Mouse (Mus musculus) brain, embryonic 18.5 days (tissue): ENCODE data around the gene Oxct1.
A peak's percentile ranks its signal among the peaks of the same experiment; 100 is the strongest.

Experiments used
- DNase-seq: peaks from one replicate; pipeline ENCODE4 v3.0.0-alpha.2; 2012; ENCODE audit warnings: low read depth, low spot score

Gene Oxct1

GRCm38 (mm10) chr15:4026231-4026773 lies at the start of gene Oxct1:
Oxct1 (plus strand) TSS chr15:4026383.
- peak; percentile 81 for DNase-seq

GRCm38 (mm10) chr15:3978279-3978678 lies 47.9 kb upstream of the Oxct1 start:
- DNase-seq: no peak

GRCm38 (mm10) chr15:3979061-3979848 lies 46.9 kb upstream of the Oxct1 start, which contains the start of gene Fbxo4:
Fbxo4 (minus strand) TSS chr15:3979573.
- DNase-seq: peak; percentile 28

GRCm38 (mm10) chr15:3979871-3980270 lies 46.3 kb upstream of the Oxct1 start:
- no peak for DNase-seq

GRCm38 (mm10) chr15:3982732-3983131 lies 43.5 kb upstream of the Oxct1 start:
- DNase-seq: no peak

- no peak for DNase-seq
Measured at GRCm38 (mm10) chr15:3984876-3985275, 41.3 kb upstream of the Oxct1 start.

GRCm38 (mm10) chr15:3987981-3988380 lies 38.2 kb upstream of the Oxct1 start:
- no peak for DNase-seq

GRCm38 (mm10) chr15:3994852-3995447 lies 31.2 kb upstream of the Oxct1 start:
- no peak for DNase-seq

- peak; percentile 96 for DNase-seq
Measured at GRCm38 (mm10) chr15:3995448-3996266, 30.5 kb upstream of the Oxct1 start, which contains the start of gene AW549877. AW549877 (minus strand) TSS chr15:3995744.

GRCm38 (mm10) chr15:3996267-3997010 lies 29.7 kb upstream of the Oxct1 start:
- no peak for DNase-seq

- DNase-seq: no peak
Measured at GRCm38 (mm10) chr15:3999144-3999543, 27.0 kb upstream of the Oxct1 start.

GRCm38 (mm10) chr15:4000536-4000935 lies 25.6 kb upstream of the Oxct1 start:
- no peak for DNase-seq

GRCm38 (mm10) chr15:4013873-4014272 lies 12.3 kb upstream of the Oxct1 start:
- no peak for DNase-seq

- no peak for DNase-seq
Measured at GRCm38 (mm10) chr15:4020711-4021110, 5.5 kb upstream of the Oxct1 start.

- DNase-seq: no peak
Measured at GRCm38 (mm10) chr15:4023747-4024146, 2.4 kb upstream of the Oxct1 start.

GRCm38 (mm10) chr15:4024726-4025507 lies 1.3 kb upstream of the Oxct1 start:
- no peak for DNase-seq

- DNase-seq: no peak
Measured at GRCm38 (mm10) chr15:4025508-4025904, 677 bp upstream of the Oxct1 start.

- peak; percentile 66 for DNase-seq
Measured at GRCm38 (mm10) chr15:4026831-4027584, 825 bp downstream of the Oxct1 start.

GRCm38 (mm10) chr15:4027671-4028410 lies 1.7 kb downstream of the Oxct1 start:
- peak; percentile 2 for DNase-seq
